Mouse (Mus musculus) liver, adult (tissue): Measurements from ENCODE around the gene Igsf21.

ENCODE experiments used
- GATA4 ChIP-seq: IDR thresholded peaks from 2 replicates; pipeline ENCODE4 v1.6.1; 2014; ENCODE audit warnings: mild to moderate bottlenecking, low read length; ENCODE audit not compliant: insufficient replicate concordance

Igsf21 gene

GRCm38 (mm10) chr4:140000911-140001310, 245.7 kb downstream of the Igsf21 start:
- TF ChIP-seq GATA4, result no peak

- TF ChIP-seq GATA4, result no peak
Observed at GRCm38 (mm10) chr4:139999033-139999432, 247.6 kb downstream of the Igsf21 start.

DNA sequence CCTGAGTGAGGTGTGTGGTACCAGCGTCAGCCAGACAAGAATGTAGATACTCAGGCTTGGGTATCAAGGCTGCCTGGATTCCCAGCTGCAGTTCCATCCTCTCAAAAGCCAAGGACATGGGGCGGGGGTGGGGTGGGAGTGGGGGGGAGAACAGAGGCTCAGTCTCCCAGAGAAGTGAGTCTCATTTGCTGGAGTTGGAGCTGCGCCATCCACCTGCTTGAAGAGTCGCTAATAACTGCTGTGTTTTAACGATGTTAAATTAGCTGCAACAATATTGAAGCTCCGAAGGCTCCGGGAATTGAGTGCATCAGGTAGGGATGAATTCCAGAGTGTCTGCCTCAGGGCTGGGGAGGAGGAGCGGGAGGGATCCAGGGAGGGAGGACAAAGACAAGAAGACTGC, 250.9 kb downstream of the Igsf21 start:
- no peak for TF ChIP-seq GATA4

DNA sequence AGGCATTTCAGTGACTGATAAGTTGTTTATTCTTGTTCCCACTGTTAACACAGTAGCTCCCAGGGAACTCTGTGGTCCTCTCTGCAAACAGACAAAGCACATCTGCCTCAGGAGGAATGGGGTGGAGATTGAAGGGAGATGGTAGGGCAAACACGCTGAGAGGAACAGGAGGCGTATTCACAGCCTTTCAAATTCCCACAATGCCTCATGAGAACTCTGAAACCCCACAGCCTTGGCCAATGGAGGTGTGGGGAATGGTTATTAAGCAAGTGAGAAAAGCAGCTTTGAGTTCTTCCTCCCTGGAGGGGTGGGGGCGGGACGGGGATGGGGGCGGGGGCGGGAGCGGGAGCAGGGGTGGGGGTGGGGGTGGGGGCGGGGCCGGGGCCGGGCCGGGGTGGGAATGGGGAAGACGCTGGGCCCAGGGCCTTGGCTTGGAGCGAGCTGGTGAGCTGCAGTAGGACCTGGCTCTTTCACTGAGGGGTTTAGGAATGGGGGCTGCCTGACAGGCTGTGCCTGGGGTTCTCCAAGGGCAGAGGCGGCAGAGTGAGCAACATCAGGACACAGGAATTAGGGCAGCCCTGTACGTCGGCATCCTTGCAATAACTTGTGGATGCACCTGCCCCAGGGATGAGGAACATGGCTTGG, 253.4 kb downstream of the Igsf21 start:
- no peak for TF ChIP-seq GATA4

GRCm38 (mm10) chr4:139986913-139987312, 259.7 kb downstream of the Igsf21 start:
- no peak for TF ChIP-seq GATA4

DNA sequence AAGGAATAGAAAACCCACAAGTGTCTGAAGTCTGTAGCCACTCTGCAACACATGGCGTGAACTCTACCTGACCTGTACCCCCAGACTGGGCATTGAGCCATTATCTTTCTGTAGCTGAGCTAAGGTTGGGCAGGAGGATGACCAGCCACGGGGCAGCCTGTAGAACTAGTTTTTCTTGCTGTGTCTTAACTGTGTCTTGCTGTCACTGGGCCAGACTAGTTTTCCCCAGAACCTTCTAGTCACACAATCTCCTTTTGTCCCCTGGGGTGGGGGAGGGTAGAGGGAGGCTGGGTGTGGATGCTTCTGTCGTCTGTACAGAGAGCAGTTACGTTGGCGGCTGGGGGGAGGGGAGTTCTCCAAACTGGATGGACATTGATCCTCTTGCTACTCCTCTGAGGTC, 267.9 kb downstream of the Igsf21 start:
- TF ChIP-seq GATA4, result no peak

DNA sequence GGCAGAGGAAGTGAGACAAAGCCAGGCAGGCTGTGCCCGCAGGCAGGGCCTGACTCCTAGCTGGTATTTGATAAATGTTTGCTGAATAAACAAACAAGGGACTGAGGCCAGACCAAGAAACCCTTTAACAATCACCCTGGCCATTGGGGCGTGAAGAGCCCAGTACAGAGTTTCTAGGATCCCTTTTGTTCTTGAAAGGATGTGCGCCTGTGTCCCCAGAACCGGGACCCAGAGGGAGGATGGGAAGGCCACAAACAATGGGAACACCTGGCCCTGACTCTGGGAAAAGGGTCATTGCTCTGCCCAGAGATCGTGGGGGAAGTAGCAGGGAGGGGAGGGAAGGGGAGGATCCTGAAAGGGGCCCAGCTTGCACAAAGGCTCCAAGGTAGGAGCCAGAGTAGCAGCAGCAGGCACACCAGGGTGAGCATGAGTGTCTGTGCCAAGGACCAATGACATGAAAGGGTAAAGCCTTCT, 269.2 kb downstream of the Igsf21 start:
- TF ChIP-seq GATA4, result no peak
